In genomic region chr7:46471054-46471737, GRCm38 (mm10) we compare ENCODE assay signal across 14 mouse cellular contexts.
"Had no signal": no experiment of that assay in that cellular context is flagged by ENCODE, and none has a peak within 500 bp of the region (broad histone marks: within the 10 kb centered on the region; RNA-seq: fewer than 3 reads in every experiment).

No protein-coding gene starts in this region.

- H3K27ac ChIP-seq: kidney, postnatal 0 days; limb, embryonic 15.5 days; liver, embryonic 14.5 days; midbrain, embryonic 12.5 days had no signal

- H3K36me3 ChIP-seq: limb, embryonic 15.5 days; midbrain, embryonic 12.5 days had no signal

- H3K4me3 ChIP-seq: limb, embryonic 15.5 days; midbrain, embryonic 12.5 days had no signal

- H3K4me2 ChIP-seq: limb, embryonic 15.5 days; midbrain, embryonic 12.5 days had no signal

- DNase-seq: kidney, adult 11 months; kidney, adult 9 months; kidney, postnatal 36 days; layer of hippocampus, adult 9-11 months; layer of hippocampus, postnatal 36 days; lung, adult 18-20 months; lung, postnatal 10 days; right cerebral cortex, postnatal 14 days; thymus, adult 18-20 months; thymus, postnatal 14 days had no signal

- H3K9ac ChIP-seq: limb, embryonic 15.5 days; liver, embryonic 14.5 days; midbrain, embryonic 12.5 days had no signal

- H3K27me3 ChIP-seq: limb, embryonic 15.5 days; midbrain, embryonic 12.5 days had no signal

- H3K9me3 ChIP-seq: limb, embryonic 15.5 days; midbrain, embryonic 12.5 days had no signal
